8 mouse cellular contexts compared by ENCODE assay signal in genomic region chr13:22035267-22036148, GRCm38 (mm10). TPM values are rescaled to one million over a fixed set of nuclear protein-coding genes. Genes with fewer than 3 reads are reported as not detected.
DNase-seq lines count a peak whose midpoint lies in the region; ATAC-seq lines count a peak whose summit lies in the region.
"Not testable (repeated sequence)": the region's sequence is repeated elsewhere in the genome, so short reads cannot be mapped to it uniquely, and the experiment has no call there.

Gene Hist1h2ah, minus strand, starts transcription at chr13:22035568.
Gene Hist1h2bk, plus strand, starts transcription at chr13:22035870.

- under 1% methylated on average over 32 of the region's 69 CpGs for WGBS in embryonic facial prominence, embryonic 10.5 days
- under 1% methylated on average over 22 of the region's 69 CpGs for WGBS in intestine, embryonic 16.5 days

- H3K4me1 ChIP-seq in embryonic facial prominence, embryonic 10.5 days: peaks cover 26% of the 10 kb centered on the region
- peaks cover 12% of the 10 kb centered on the region; the same call in 1 of the 2 replicates for H3K4me1 ChIP-seq in intestine, embryonic 16.5 days (ENCODE audit: control insufficient read depth, insufficient read depth, low read length)

- not testable (repeated sequence) for H3K27me3 ChIP-seq in embryonic facial prominence, embryonic 10.5 days (replicated peaks; ENCODE audit: low read depth, poor library complexity, severe bottlenecking); intestine, embryonic 16.5 days (replicated peaks; ENCODE audit: control insufficient read depth, insufficient read depth, low read length)

- peak; percentile 96 for ATAC-seq in intestine, embryonic 16.5 days

- peak within 1 kb of the TSS; percentile 67 for H3K9ac ChIP-seq in intestine, embryonic 16.5 days (ENCODE audit: low read depth, low read length)

- not testable (repeated sequence) for H3K9me3 ChIP-seq in embryonic facial prominence, embryonic 10.5 days; intestine, embryonic 16.5 days (ENCODE audit: control insufficient read depth, low read length)

- peak within 1 kb of the TSS; percentile 62 for H3K4me3 ChIP-seq in embryonic facial prominence, embryonic 10.5 days
- H3K4me3 ChIP-seq in intestine, embryonic 16.5 days (ENCODE audit: low read length): peak within 1 kb of the TSS; percentile 50

- peak; percentile 86 for DNase-seq in adrenal gland, postnatal 14 days
- peak; percentile 87 for DNase-seq in embryonic facial prominence, embryonic 10.5 days (ENCODE audit: low spot score)
- peak; percentile 44 to 74 for DNase-seq in gastrocnemius, postnatal 4 days (ENCODE audit: low spot score in 2 of 2)
- DNase-seq in left cerebral cortex, postnatal 25 days (ENCODE audit: low spot score in 2 of 2): peak; percentile 86 to 97
- peak; percentile 95 for DNase-seq in mesoderm, embryonic 11.5 days (ENCODE audit: low read depth, low spot score)
- DNase-seq in right cerebral cortex, postnatal 25 days: peak; percentile 84
- peak; percentile 71 to 75 for DNase-seq in urinary bladder, postnatal 4 days (ENCODE audit: low spot score in 2 of 2)

- intact Hi-C loops in left cerebral cortex, postnatal 25 days (cut with DNase I): loop anchor here (10.0 kb wide), 1 partner anchor 211 kb away; no protein-coding TSS in a partner anchor

- H3K4me2 ChIP-seq in intestine, embryonic 16.5 days (ENCODE audit: low read depth, low read length): peak within 1 kb of the TSS; percentile 70

- H3K27ac ChIP-seq in embryonic facial prominence, embryonic 10.5 days (replicated peaks): peak within 1 kb of the TSS; percentile 93
- H3K27ac ChIP-seq in intestine, embryonic 16.5 days (ENCODE audit: low read length): peak within 1 kb of the TSS; percentile 93

- H3K36me3 ChIP-seq in embryonic facial prominence, embryonic 10.5 days (replicated peaks); intestine, embryonic 16.5 days (ENCODE audit: control insufficient read depth, insufficient read depth, low read length): not testable (repeated sequence)

RNA-seq across cellular contexts. Expression of gene Hist1h2ah, which starts in this region (rescaled TPM):
- total RNA-seq in adrenal gland, postnatal 14 days (2021): 203 and 342 TPM in 2 replicates
- 8.0 and 8.8 TPM in 2 replicates for polyA plus RNA-seq in embryonic facial prominence, embryonic 10.5 days (2016; fragmentation: Nextera tagmentation; extraction: Ambion mirVana)
- total RNA-seq in gastrocnemius, postnatal 4 days (2021): 100 to 1,000 TPM; 276 to 360 TPM
- 4.6 and 5.1 TPM in 2 replicates for polyA plus RNA-seq in intestine, embryonic 16.5 days (2015; fragmentation: Nextera tagmentation; extraction: Ambion mirVana)
- 10 to 100 TPM; 28.7 to 29.1 TPM for total RNA-seq in left cerebral cortex, postnatal 25 days (2021)

RNA-seq across cellular contexts. Expression of gene Hist1h2bk, which starts in this region (rescaled TPM):
- 207 and 301 TPM in 2 replicates for total RNA-seq in adrenal gland, postnatal 14 days (2021)
- polyA plus RNA-seq in embryonic facial prominence, embryonic 10.5 days (2016; fragmentation: Nextera tagmentation; extraction: Ambion mirVana): 8.5 and 10.0 TPM in 2 replicates
- total RNA-seq in gastrocnemius, postnatal 4 days (2021): 100 to 1,000 TPM; 393 to 555 TPM
- polyA plus RNA-seq in intestine, embryonic 16.5 days (2015; fragmentation: Nextera tagmentation; extraction: Ambion mirVana): 1.8 and 2.9 TPM in 2 replicates
- 10 to 100 TPM; 10.0 to 11.6 TPM for total RNA-seq in left cerebral cortex, postnatal 25 days (2021)

Comparison
In these comparisons a context has a peak if more than half of its experiments do, and no peak if none do; other contexts are left out.
1. Peak in every context shown above with its lines: DNase-seq, ATAC-seq, H3K4me3 ChIP-seq and H3K27ac ChIP-seq.
2. RNA of gene Hist1h2bk (total RNA-seq): 393 to 555 TPM in gastrocnemius, postnatal 4 days and 207 to 301 TPM in adrenal gland, postnatal 14 days; 10.0 to 11.6 TPM in left cerebral cortex, postnatal 25 days; every median in the first group is over 10 times any median in the second.